Mouse (Mus musculus) embryonic fibroblast, embryonic 13.5 days (primary cell): ENCODE measurements around the gene Tdrd6.

Experiments
- CTCF ChIP-seq: IDR thresholded peaks from 2 replicates; pipeline ENCODE4 v1.5.1; 2011; ENCODE audit warnings: mild to moderate bottlenecking, control low read depth, low read length, moderate library complexity, borderline replicate concordance; ENCODE audit not compliant: insufficient read depth
- POLR2A ChIP-seq: IDR thresholded peaks from 2 replicates; pipeline ENCODE4 v1.6.1; 2011; ENCODE audit warnings: low read depth, mild to moderate bottlenecking, control low read depth, low read length, moderate library complexity

GRCm38 (mm10) chr17:43671907-43672306 is 41.8 kb upstream of the Tdrd6 start:
- TF ChIP-seq CTCF (no peak), POLR2A (no peak)
